Mouse (Mus musculus): ENCODE measurements at regions not wholly inside any gene's neighbourhood (a gene's known extent, or its start where the extent isn't known, plus 50 kb on each side); places are given as distances from the start of the nearest gene placed in this dataset.

- DNase-seq, result no peak
These were observed 189.9 kb downstream of the Spry2 start for GRCm38 (mm10) chr14:105706756-105707155.

- DNase-seq, result no peak
These were observed 198.0 kb downstream of the Spry2 start for GRCm38 (mm10) chr14:105698616-105699015.

- DNase-seq, result no peak
These were observed 198.5 kb downstream of the Spry2 start for GRCm38 (mm10) chr14:105698086-105698485.

GRCm38 (mm10) chr14:105697398-105697797, 199.2 kb downstream of the Spry2 start:
- no peak for DNase-seq

- DNase-seq, result no peak
These were observed 201.7 kb downstream of the Spry2 start for GRCm38 (mm10) chr14:105694969-105695368.

GRCm38 (mm10) chr14:105693713-105694112, 202.9 kb downstream of the Spry2 start:
- DNase-seq, result no peak

- no peak for DNase-seq
These were observed 211.7 kb downstream of the Spry2 start for GRCm38 (mm10) chr14:105684826-105685465.

GRCm38 (mm10) chr14:105684329-105684728, 212.3 kb downstream of the Spry2 start:
- no peak for DNase-seq

- DNase-seq, result no peak
These were observed 220.0 kb downstream of the Spry2 start for GRCm38 (mm10) chr14:105676646-105676930.

GRCm38 (mm10) chr14:105675801-105676645, 220.6 kb downstream of the Spry2 start:
- no peak for DNase-seq

- no peak for DNase-seq
These were observed 221.6 kb downstream of the Spry2 start for GRCm38 (mm10) chr14:105675006-105675405.

- peak in 1 of 2 experiments; percentile 4 for DNase-seq
These were observed 227.7 kb downstream of the Spry2 start for GRCm38 (mm10) chr14:105668969-105669368.

- DNase-seq, result no peak
These were observed 231.9 kb downstream of the Spry2 start for GRCm38 (mm10) chr14:105664671-105665198.

- no peak for DNase-seq
These were observed 233.1 kb downstream of the Spry2 start for GRCm38 (mm10) chr14:105663472-105663871.

- DNase-seq, result no peak
These were observed 233.8 kb downstream of the Spry2 start for GRCm38 (mm10) chr14:105662839-105663238.

GRCm38 (mm10) chr14:105658316-105658715, 238.3 kb downstream of the Spry2 start:
- no peak for DNase-seq

- DNase-seq, result no peak
These were observed 249.5 kb downstream of the Spry2 start for GRCm38 (mm10) chr14:105647166-105647565.

- no peak for DNase-seq
These were observed 252.2 kb downstream of the Spry2 start for GRCm38 (mm10) chr14:105644428-105644827.

GRCm38 (mm10) chr14:105643285-105643957, 253.2 kb downstream of the Spry2 start:
- no peak for DNase-seq

GRCm38 (mm10) chr14:105632335-105632734, 264.3 kb downstream of the Spry2 start:
- DNase-seq, result no peak

GRCm38 (mm10) chr14:105631681-105632031, 265.0 kb downstream of the Spry2 start:
- DNase-seq, result no peak

- DNase-seq, result no peak
These were observed 265.5 kb downstream of the Spry2 start for GRCm38 (mm10) chr14:105630867-105631680.

GRCm38 (mm10) chr14:105630444-105630843, 266.2 kb downstream of the Spry2 start:
- no peak for DNase-seq

All from B cell, adult 2 months (primary cell).